Mouse (Mus musculus) stomach, postnatal 0 days (tissue): ENCODE data around the gene Jak1. TPM values are rescaled to one million over a fixed set of nuclear protein-coding genes. Genes with fewer than 3 reads are reported as not detected.
A peak's percentile ranks its signal among the peaks of the same experiment; 100 is the strongest.

ENCODE experiments used
- ATAC-seq: fragments of 200-750 bp; cut with Nextera tagmentation; 2 replicates; pipeline ENCODE4 v1.8.0; 2017; ENCODE audit not compliant: low FRiP score, low TSS enrichment
- DNase-seq: peaks from one replicate; pipeline ENCODE4 v3.0.0-alpha.2; 2016; ENCODE audit warnings: low spot score
- H3K27ac ChIP-seq: fragments of 300-500 bp; sonication (generic); replicated peaks from 2 replicates; pipeline ENCODE4 v1.5.1; 2014; ENCODE audit warnings: mild to moderate bottlenecking, control low read depth
- H3K27me3 ChIP-seq: fragments of 300-500 bp; sonication (generic); 2 replicates; pipeline ENCODE4 v1.6.1; 2014; ENCODE audit warnings: low read length; ENCODE audit not compliant: control insufficient read depth, insufficient read depth
- H3K36me3 ChIP-seq: fragments of 300-500 bp; sonication (generic); 2 replicates; pipeline ENCODE4 v1.6.1; 2014; ENCODE audit warnings: low read length, mixed read lengths; ENCODE audit not compliant: control insufficient read depth, insufficient read depth
- H3K4me1 ChIP-seq: fragments of 300-500 bp; sonication (generic); replicated peaks from 2 replicates; pipeline ENCODE4 v1.6.1; 2014; ENCODE audit warnings: antibody characterized with exemption; ENCODE audit not compliant: control insufficient read depth, insufficient read depth
- H3K4me2 ChIP-seq: fragments of 300-500 bp; sonication (generic); replicated peaks from 2 replicates; pipeline ENCODE4 v1.6.1; 2014; ENCODE audit warnings: low read depth, mild to moderate bottlenecking, control low read depth, moderate library complexity
- H3K4me3 ChIP-seq: fragments of 300-500 bp; sonication (generic); 2 replicates; pipeline ENCODE4 v1.5.1; 2014; ENCODE audit warnings: low read depth, low read length, control low read depth
- H3K9ac ChIP-seq: fragments of 300-500 bp; sonication (generic); 2 replicates; pipeline ENCODE4 v1.6.1; 2014; ENCODE audit warnings: mild to moderate bottlenecking, low read length, control low read depth, mixed read lengths
- H3K9me3 ChIP-seq: fragments of 300-500 bp; sonication (generic); 2 replicates; pipeline ENCODE4 v1.6.1; 2016; ENCODE audit warnings: low read length; ENCODE audit not compliant: control insufficient read depth
- CTCF ChIP-seq: IDR thresholded peaks from 2 replicates; pipeline ENCODE4 v1.5.1; 2016; ENCODE audit warnings: antibody characterized with exemption, low read depth, mild to moderate bottlenecking, moderate library complexity
- EP300 ChIP-seq: optimal IDR thresholded peaks from 2 replicates; pipeline ENCODE3; 2016; ENCODE audit warnings: antibody characterized with exemption
- WGBS: fragments of 180-500 bp; shearing (Covaris S2); extraction: QIAGEN DNeasy Blood & Tissue Kit; methylation state at CpG from one replicate; pipeline ENCODE4 v1.1.7; 2014; 5-methylcytosine and 5-hydroxymethylcytosine counted together
- polyA plus RNA-seq: library from polyadenylated mRNA; unstranded; fragments of >200 nt; fragmentation: Nextera tagmentation; extraction: Ambion mirVana; gene quantifications from 2 replicates; pipeline ENCODE4 v1.2.1, GENCODE M21; 2015

The Jak1 gene
- polyA plus RNA-seq, 1 experiment from 2014 or later = 34.1 TPM

GRCm38 (mm10) chr4:101198333-101198732, 66.7 kb downstream of the Jak1 start:
- Histone ChIP-seq H3K27me3 (no peaks in the 10 kb centered on the region), H3K36me3 (no peaks in the 10 kb centered on the region), H3K9ac (no peak overlapping the region), H3K4me2 (no peak overlapping the region), H3K4me1 (peaks cover 11% of the 10 kb centered on the region; the same call in 1 of the 2 replicates), H3K4me3 (no peak overlapping the region), H3K9me3 (no peaks in the 10 kb centered on the region), H3K27ac (no peak overlapping the region)
- ATAC-seq (peak; percentile 10; the same call in 1 of the 2 replicates), DNase-seq (no peak)
- WGBS = 26% methylated on average over 2 of the region's 2 CpGs
- no peak for TF ChIP-seq EP300
- peak; percentile 52 for TF ChIP-seq CTCF

GRCm38 (mm10) chr4:101197421-101198170, 67.5 kb downstream of the Jak1 start:
- WGBS = 41% methylated on average over 9 of the region's 9 CpGs
- Histone ChIP-seq H3K4me1 (peaks cover 13% of the 10 kb centered on the region; the same call in 1 of the 2 replicates), H3K9me3 (no peaks in the 10 kb centered on the region), H3K27ac (no peak overlapping the region), H3K36me3 (no peaks in the 10 kb centered on the region), H3K27me3 (no peaks in the 10 kb centered on the region), H3K4me2 (no peak overlapping the region), H3K4me3 (no peak overlapping the region), H3K9ac (no peak overlapping the region)
- TF ChIP-seq EP300 (no peak), CTCF (no peak)
- ATAC-seq (no peak), DNase-seq (no peak)

- H3K4me1 ChIP-seq = peaks cover 15% of the 10 kb centered on the region; the same call in 1 of the 2 replicates
- no peaks in the 10 kb centered on the region for H3K9me3 ChIP-seq
- DNase-seq (no peak), ATAC-seq (no peak)
- H3K27me3 ChIP-seq = no peaks in the 10 kb centered on the region
- H3K4me3 ChIP-seq = no peak overlapping the region
- H3K4me2 ChIP-seq = no peak overlapping the region
- no peak overlapping the region for H3K9ac ChIP-seq
- TF ChIP-seq EP300 = no peak
- no peak for TF ChIP-seq CTCF
- WGBS = 37% methylated on average over 2 of the region's 2 CpGs
- H3K27ac ChIP-seq = no peak overlapping the region
- H3K36me3 ChIP-seq = no peaks in the 10 kb centered on the region
Observed at GRCm38 (mm10) chr4:101196407-101196806, 68.7 kb downstream of the Jak1 start.

- no peak for TF ChIP-seq CTCF
- no peak for TF ChIP-seq EP300
- Histone ChIP-seq H3K9me3 (no peaks in the 10 kb centered on the region), H3K9ac (no peak overlapping the region), H3K4me3 (no peak overlapping the region), H3K4me2 (no peak overlapping the region), H3K27me3 (no peaks in the 10 kb centered on the region), H3K4me1 (peaks cover 15% of the 10 kb centered on the region; the same call in 1 of the 2 replicates), H3K27ac (no peak overlapping the region), H3K36me3 (no peaks in the 10 kb centered on the region; the same call in 1 of the 2 replicates)
- no peak for DNase-seq
- ATAC-seq = no peak
- 68% methylated on average over 1 of the region's 1 CpGs for WGBS
Observed at GRCm38 (mm10) chr4:101194170-101194569, 70.9 kb downstream of the Jak1 start.

- no peak for ATAC-seq
- Histone ChIP-seq H3K36me3 (peaks cover 4% of the 10 kb centered on the region; the same call in 1 of the 2 replicates), H3K4me2 (no peak overlapping the region), H3K4me1 (peaks cover 5% of the 10 kb centered on the region; the same call in 1 of the 2 replicates), H3K27ac (no peak overlapping the region), H3K9me3 (no peaks in the 10 kb centered on the region), H3K4me3 (no peak overlapping the region), H3K27me3 (no peaks in the 10 kb centered on the region), H3K9ac (no peak overlapping the region)
- no peak for DNase-seq
- TF ChIP-seq EP300 (no peak), CTCF (no peak)
- WGBS = 75% methylated on average over 5 of the region's 5 CpGs
Observed at GRCm38 (mm10) chr4:101192241-101192976, 72.7 kb downstream of the Jak1 start.

- Histone ChIP-seq H3K4me3 (no peak overlapping the region), H3K4me1 (0 out of 2 replicates have a peak, but pooled peaks cover under 1% of the 10 kb centered on the region), H3K27me3 (no peaks in the 10 kb centered on the region), H3K9me3 (no peaks in the 10 kb centered on the region), H3K9ac (no peak overlapping the region), H3K27ac (no peak overlapping the region), H3K4me2 (no peak overlapping the region), H3K36me3 (peaks cover 4% of the 10 kb centered on the region; the same call in 1 of the 2 replicates)
- DNase-seq = no peak
- ATAC-seq = peak; percentile 26; the same call in 1 of the 2 replicates
- TF ChIP-seq EP300 = no peak
- no peak for TF ChIP-seq CTCF
- 85% methylated on average over 4 of the region's 4 CpGs for WGBS
Observed at GRCm38 (mm10) chr4:101187381-101187780, 77.7 kb downstream of the Jak1 start.
